Mouse (Mus musculus) frontal cortex, postnatal 10 days (tissue): ENCODE measurements around the gene Isg15.
A peak's percentile ranks its signal among the peaks of the same experiment; 100 is the strongest.

Experiments used
- DNase-seq, 2 experiments: peaks; one replicate each; pipeline ENCODE4 v3.0.0; 2022; ENCODE audit warnings: low spot score in 2 of 2, mixed read lengths in 1 of 2

The Isg15 gene

DNA sequence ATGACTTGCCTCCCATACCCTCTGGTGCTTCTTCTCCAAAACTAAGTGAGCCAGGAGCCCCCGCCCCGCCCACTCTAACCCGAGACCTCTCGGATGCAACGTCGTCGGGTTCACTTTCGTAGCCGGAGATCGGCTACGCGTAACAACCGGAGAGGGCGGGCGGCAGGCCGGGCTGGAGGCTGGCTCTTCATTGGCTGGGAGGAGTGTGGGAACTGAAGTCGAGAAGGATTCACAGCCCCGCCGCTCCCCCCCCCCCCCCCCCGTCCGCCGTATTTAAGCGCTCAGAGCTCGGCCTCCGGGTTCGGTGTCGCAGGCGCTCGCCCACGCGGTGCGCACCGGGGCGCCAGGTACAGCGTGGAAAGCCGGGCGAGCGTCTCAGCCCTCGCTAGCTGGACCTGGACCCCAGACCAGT is 2.4 kb upstream of the Isg15 start, which contains the start of gene AW011738:
Gene AW011738, plus strand, starts transcription at position 304 of the 412 bp plus-strand sequence.
- DNase-seq, result peak; percentile 52 to 63

DNA sequence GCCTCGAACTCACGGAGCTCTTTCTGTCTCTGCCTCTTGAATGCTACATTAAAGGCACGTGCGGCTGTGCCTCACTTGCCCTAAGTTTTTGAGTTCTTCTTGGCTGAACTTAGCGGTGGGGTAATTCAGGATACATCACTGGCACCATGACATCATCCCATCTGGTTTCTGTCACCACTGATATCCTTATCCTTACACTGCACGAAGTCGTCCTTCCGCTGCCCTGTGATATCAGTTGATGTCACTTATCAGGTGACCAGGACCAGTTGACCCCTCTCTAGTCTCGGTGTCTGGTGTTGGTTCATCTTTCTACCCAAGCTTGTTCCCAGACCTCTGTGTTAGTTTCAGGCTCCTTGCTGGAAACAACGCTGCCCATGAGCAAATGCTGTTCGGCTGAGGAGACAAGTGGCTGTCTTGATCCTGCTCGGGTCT is 1.9 kb upstream of the Isg15 start:
- no peak for DNase-seq

DNA sequence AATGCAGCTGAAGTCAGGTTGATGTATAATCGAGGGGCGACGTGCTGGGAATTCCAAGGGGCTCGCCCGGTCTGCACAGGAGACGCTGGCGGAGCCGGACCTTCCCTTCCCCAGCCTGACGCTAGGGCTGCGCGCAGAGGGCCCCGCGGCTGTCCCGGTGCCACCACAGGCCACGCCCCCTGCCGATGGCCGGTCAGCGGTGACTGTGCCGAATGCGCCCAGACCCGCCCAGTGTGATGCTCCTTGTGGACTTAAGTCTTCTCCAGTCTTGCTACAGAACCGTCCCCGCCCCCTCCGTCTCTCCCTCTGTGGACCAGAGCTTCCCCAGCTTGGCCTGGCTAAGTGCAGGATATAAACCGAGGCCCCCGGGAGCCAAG is 2.8 kb downstream of the Isg15 start:
- DNase-seq, result peak; percentile 83 to 86

DNA sequence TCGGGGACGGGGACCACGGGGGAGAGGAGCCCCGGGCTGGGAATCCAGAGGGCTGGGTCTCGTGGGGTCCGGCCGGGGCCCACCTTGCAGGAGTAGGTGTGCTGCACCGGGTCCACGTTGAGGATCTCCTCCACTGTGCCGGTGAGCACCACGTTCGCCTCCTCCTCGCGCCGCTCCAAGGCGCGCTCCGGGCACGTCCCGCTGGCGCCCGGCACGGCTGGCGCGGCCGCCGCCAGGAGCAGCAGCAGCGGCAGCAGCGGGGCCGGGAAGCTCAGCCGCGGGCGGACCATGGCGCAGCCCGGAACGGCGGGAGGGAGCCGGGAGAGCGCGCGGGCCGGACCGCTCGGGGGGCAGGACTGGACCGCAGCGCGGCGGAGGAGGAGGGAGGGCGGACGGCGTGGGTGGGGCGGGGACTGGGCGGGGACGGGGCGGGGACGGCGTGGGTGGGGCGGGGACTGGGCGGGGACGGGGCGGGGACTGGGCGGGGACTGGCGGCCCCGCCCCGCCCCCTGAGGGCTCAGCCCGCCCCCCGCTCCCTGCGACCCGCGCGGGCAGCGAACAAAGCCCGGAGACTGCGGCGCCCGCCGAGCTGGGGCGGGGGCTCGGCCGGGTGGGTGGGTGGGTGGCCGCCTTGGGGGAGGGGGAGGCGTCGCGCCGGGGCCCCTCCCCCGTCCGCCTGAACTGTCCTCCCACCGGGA is 3.3 kb downstream of the Isg15 start, which contains the start of gene Agrn:
Gene Agrn, minus strand, starts transcription at position 358 of the 698 bp plus-strand sequence.
- peak in 1 of 2 experiments; percentile 62 for DNase-seq

DNA sequence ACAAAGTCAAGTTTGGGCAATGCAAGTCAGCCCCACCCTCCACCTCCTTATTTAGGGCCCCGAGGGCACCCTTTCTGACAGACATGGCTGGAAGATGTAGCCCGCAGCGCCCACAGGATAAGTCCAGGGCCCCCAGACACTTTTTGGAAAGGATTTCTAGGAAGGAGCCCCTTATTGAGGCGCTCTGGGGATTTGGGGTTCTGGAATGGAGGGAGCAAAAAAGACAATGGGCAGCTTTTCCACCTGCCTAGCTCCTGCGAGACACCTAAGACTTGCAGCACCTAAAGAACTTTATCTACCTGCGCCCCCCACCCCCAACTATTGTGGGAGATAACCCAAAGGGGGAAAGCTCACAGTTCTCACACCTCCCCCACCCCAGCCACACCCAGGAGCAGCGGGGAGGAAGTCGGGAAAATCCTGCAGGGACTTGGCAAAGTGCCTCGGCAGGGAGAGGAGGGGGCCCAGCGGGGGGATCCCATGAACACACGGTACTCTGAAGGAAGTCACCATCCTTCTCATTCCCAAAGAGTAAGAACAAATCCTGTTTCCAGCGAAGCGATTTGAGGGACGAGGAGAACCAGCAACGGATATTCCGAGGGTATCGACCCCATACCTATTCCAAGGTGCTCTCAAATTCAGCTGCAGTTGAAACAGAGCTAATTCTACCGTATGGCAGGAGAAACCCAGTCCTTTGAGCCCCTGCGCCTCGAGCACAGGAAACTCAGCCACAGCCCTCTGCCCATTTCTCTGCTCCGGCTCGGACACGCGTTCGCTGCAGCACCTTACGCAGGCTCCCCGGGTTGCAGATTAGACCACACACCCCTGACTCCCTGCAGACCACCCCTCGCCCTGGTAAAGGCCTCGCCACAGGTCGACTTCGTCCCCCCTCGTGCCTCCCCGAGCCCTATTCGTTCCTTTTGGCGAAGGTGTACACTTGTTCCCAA is 4.4 kb downstream of the Isg15 start:
- peak; percentile 52 to 71 for DNase-seq

DNA sequence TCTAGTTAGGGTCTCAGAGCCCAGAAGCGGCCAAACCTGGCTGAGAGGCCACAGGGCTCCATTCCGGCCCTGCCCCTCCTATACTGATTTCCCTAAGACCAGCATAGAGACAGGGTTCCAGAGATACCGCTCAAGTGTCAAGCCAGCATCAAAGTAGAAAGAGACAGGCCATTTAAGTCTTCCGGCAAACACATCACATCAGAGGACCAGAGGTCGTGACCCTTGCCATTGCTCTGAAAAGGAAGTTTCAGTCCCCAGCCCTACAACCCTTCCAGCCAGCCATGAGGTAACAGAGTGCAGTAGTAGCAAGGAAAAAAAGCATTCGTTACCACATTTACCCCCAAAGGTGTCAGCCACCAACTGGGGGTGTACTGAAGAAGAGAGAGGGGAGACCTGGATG is 6.3 kb downstream of the Isg15 start:
- DNase-seq, result no peak

DNA sequence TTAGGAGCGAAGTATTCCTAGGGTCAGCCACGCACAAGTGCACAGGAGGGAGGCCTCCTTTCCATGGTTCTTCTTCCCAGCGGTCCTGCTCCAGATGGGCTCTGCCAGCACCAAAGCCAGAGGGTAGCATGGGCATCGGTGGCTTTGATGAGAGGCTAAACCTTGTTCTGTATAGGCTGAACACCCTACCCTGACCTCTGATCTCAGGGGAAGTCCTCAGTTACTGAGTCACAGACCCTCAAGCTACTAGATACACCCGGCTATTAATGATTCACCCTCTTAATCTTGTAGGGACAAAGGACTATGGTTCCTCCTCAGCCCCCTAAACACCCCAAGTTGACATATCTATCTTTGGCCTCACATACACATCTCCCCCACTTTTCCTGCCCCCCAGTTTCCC is 6.7 kb downstream of the Isg15 start:
- no peak for DNase-seq

DNA sequence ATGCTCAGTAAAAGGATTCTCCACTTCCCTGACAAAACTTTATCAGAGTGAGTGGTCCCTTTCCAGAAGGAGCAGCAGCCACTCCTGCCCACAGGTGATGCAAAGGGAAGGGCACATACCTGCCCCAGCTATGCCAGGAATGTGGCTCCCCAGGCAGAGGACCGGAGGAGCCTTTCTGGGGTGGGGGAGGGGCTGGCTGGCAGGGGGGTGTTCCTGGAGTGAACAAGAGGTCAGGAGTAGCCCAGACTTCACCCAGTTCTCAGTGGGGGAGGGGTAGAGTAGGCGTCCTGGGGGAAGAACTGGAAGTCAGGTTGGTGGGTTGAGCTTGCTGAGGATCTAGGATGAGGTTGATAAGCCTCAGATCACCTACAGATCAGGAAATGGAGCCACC is 7.4 kb downstream of the Isg15 start:
- no peak for DNase-seq

DNA sequence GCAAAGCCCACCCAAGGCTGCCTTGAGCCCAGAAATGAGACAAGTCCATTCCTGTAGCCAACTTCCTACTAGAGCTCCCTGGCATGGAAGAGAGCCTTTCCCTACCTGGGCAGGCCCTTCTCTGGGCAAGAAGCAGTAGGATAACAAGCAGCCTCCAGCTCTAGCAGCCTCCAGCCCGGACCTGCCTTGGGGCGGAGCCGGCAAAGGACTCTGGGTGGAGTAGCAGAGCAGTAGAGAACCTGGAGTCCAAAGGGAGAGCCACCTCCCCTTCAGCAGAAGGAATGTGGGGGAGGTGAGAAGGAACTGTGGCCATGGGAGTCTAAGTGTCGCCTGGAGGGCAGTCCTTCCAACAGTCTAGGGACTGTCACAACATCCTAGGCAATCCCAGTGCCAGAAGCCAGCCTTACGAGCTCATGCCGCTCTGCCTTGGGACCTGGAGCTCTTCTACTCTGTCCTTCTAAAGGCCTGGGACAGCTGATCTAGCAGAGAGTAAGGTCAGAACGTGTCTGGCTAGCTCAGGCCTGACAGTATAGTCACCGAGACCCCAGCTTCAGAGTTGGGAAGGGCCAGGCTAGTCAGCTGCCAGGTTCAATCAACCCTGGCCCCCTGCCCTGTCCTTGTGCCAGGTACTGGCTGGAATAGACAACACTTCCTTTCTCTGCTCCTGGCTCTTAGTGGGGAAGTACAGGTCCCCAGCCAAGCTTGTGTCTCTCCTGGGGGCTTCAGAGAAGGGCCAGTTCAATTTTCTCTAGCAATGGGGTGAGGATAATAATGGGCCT is 8.0 kb downstream of the Isg15 start:
- DNase-seq, result peak in 1 of 2 experiments; percentile 43

DNA sequence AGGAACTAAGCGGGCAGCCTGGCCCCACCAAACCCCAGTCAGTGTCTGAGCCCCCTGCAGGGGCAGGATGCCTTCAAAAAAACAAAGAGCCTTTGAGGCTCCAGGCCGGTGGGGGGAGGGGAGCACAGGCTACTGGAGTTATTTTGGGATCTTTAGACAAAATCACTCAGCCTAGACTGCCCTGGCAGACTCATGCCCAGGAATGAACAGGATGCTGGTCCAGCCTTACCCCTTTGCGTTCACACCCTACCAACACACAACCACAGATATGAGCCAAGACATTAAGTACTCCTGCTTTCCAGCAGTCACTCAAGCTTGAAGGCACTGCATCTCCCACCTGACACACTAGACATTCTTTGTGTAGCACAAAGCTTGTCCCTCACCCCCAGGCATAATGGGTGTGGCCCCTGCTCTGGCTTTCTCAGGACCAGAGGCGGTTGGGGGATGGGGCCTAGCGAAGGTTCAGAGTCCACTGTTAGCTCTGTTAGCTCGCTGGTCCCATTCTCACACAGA is 11.8 kb downstream of the Isg15 start:
- DNase-seq, result peak; percentile 53 to 55

DNA sequence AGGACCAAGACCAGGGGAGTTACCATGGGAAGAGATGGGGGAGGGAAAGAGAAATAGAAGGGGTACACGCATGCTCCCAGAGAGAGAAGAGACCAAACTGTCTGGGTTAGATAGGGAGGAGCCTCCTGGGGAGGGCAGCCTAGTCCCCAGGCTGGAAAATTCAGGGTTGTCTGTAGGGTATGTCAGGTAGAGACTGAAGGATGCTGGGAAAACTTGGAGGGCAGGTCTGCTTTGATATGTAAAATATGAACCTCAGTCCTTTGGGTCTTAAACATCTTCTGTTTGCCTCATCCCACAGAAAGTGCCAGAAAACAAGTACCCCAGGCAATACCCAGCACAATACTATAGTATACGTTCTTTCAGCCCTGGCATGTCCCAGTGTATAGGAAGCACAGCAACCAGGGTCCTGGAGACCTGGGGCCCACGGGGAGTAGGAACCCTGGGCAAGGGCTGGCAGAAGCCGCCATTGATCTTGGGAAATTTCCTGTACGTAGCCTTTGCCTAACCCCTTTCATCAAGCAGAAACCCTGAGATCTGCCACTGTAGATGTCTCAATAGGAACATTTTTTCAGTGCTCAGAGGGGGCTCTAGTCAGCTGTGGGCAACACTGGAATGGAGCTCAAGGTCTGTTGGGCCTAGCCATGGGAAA is 12.3 kb downstream of the Isg15 start:
- DNase-seq, result no peak

DNA sequence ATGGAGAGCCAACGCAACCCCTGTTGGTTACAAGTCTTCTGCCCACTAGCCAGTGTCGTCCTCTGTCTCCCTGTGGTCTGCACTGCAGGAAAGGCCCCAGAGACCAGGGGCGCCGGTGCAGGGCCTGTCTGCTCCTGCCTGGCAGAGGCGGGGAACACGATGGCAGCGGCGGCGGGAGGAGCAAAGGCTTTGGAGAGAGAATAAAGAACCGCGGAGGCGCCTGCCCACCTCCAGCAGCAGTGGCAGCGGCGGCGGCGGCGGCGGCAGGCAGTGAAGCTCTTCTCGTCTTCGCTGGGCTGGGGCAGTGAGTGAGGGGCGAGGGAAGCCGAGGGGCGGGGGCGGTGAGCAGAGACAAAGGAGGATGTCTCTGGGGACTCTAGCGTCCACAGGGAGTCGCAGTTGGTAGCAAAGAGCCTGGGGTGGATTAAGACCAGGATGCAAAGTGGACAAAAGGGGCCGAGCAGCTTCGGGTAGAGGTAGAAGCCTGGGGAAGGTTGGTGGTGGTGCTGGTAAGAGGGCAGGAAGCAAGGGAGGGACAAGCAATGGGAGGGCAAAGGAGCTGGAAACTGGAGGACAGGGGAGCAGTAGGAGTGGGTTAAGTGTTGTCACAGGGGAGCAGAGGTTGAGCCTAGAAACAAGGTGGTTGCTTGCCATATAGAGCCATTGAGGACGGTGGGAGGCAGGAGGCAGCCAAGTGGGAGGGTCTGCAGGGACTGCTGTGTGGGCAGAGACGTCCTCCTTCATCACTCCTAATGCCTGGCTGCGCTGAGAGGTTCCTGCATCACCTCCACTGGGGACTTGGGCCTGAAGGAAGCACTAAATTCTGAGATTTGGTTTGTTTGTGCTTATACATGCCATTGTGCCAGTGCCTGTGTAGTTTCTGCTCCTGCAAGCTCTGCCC is 14.4 kb downstream of the Isg15 start:
- DNase-seq, result peak; percentile 42 to 54

DNA sequence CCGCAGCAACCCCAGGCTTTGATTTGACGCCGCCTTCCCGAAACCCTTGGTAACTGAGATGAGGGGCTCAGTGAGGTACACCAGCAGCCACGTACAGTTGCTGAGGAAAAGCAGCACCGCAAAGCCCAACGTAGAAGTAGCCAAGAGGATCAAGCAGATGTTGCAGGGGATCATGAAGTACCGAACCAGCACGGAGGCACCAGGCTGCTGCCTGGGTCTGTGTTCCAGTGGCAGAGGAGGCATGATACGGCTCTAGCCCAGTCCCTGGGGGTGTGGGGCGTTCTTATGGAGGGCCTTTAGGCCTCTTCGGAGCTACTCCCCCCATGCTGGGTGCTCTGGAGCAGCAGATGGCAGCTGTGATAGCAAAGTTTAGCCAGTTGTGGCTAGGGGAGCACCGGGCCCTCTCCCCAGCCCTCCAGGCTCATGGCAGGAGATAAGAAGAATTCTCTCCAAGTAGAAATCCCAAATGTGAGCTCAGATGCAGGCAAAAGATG is 15.1 kb downstream of the Isg15 start:
- peak in 1 of 2 experiments; percentile 27 for DNase-seq

DNA sequence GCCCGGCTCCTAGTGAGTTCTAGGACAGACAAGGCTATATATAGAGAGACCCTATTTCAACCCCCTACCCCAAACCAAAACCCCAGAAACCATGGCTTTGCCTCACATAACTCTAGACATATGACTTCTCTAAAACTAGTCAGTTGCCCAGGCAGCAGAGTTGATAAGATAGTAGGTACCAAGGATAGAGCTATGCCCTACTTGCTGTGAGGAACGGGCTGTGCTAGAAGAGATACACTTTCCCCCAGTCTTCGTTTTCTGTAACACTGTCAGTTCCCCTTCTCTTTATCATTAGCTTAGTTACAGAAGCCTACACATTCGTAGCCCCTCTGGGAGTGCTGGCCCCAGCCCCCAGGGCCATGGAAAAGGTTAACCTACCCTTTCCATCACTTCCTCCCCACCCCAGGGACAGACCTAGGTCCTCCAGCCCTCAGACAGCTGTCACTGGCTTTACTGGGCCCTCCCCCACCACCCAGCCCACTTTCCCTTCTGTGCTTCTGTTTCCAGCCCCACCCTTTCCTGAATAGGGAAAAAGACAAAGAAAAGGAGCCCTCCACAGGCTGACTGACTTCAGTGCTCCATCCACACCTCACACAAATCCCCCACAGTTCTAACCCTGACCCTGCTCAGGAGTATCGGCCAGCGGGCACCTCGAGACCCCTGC is 16.2 kb downstream of the Isg15 start:
- no peak for DNase-seq

DNA sequence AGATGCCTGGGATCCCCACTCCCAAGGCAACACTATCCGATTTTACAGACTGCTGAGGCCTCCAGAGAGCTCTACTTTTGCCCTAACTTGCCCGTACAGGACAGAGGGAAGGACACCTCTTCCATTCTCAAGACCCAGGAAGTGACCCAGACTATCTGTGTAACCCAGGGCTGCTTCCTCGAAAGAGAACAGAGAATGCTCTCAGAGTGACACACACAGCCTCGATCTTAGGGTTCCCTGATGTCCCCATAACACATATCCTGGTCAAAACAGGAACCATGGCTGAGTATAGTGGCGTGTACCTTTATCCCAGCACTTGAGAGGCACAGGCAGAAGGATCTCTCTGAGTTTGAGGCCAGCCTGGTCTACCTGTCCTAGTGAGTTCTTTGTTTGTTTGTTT is 16.9 kb downstream of the Isg15 start:
- no peak for DNase-seq

DNA sequence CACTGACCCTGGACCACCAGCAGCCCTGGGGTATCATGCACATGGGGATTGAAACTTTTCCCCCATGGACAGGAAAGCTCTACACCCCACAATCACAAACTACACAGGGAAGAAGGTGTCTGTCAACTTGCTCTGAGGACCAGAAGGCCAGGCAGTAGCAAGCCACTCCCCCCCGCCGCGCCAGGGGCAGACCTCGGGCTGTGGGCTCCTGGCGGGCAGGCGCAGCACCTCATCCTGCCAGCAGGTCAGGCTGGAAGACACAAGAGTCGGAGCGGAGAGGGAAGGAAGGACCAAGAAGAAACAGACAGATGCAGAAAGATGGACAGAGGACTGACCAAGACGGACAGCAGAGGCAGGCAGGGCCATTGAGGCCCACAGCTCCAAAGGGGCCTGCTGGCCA is 23.0 kb downstream of the Isg15 start:
- no peak for DNase-seq

DNA sequence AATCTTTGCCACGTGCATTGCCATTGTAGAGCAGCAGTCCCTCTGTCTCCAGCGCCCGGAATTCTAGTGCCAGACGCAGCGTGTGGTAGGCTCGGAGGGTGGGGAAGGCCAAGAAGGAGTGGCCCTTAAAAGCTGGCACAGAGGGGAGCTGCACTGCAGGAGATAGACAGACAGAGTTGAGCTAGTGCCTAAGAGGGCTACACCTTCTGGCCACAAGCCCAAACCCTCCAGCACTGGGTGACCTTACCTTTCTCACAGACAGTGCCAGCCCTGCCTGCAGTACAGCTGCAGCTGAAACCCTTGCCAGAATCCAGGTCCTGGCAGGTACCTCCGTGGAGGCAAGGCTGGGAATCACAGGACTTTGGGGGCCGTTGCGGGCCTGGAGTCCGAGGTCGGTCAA is 28.8 kb downstream of the Isg15 start:
- peak; percentile 3 to 4 for DNase-seq

DNA sequence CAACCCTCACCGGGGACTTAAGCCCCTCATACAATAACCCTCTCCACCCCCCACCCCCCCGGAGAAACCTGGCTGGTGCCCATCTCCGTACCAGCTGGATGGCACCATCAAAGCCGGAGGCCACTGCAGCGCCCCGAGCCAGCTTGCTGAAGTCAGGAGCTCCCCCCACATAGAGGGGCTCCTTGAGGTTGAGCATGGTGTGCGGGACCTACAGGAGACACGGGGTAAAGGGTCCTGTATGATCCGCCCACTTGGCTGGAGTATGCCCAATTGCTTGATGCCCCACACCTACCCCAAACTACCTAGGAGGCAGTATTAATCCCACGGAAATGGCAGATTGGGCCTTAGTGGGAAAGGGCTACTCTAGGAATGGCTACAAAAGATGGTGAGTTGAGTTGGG is 31.5 kb downstream of the Isg15 start:
- DNase-seq, result peak; percentile 3 to 4

DNA sequence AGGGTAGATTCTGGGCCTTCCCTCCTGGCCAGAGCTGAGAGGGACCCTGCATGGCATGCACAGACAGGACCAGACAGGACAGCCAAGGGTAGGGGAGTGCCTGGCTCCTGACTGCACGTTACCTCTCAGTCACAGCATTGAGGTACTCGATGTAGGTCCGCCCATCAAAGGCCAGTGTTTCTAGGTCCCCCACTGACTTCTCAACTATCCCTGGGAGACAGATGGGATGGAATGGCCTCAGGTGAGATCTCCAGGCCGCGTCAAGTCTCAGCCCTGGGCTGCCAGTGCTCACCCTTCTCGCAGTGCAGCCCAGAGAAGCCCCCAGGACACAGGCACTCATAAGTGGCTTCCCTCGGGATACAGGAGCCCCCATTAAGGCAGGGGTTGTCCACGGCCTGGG is 32.0 kb downstream of the Isg15 start:
- DNase-seq, result peak; percentile 2 to 5
